In the genomic region with DNA sequence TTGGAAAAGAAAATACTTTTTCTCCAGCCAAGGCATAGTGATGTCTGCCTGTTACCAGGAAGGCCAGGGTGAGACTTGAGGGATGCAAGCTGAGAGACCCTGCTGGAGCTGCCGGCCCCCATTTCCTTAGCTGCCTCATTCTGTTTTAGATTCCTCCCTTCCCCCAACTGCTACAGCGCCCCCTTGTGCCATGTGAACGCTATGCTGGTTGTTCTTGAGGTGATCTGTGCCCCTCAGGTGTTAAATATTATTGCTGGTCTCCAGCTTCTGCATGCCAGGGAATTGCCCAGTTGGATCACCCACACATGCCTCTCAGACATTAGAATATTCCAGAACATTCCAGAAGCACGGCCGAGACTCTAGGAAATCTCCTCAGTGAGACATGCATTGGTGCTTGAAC, we compare ENCODE assay signal across 8 mouse cellular contexts. TPM values are rescaled to one million over a fixed set of nuclear protein-coding genes. Genes with fewer than 3 reads are reported as not detected.
DNase-seq lines count a peak whose midpoint lies in the region; ATAC-seq and TF ChIP-seq lines count a peak whose summit lies in the region.

No protein-coding gene starts in this region.

- intact Hi-C loops in left cerebral cortex, postnatal 36 days (cut with DNase I), result no loop called here

- H3K27me3 ChIP-seq in forebrain, postnatal 0 days (ENCODE audit: insufficient read depth, low read length), result no peaks in the 10 kb centered on the region
- no peaks in the 10 kb centered on the region for H3K27me3 ChIP-seq in forebrain, embryonic 12.5 days
- no peaks in the 10 kb centered on the region for H3K27me3 ChIP-seq in limb, embryonic 11.5 days (ENCODE audit: control insufficient read depth, insufficient read depth, low read length)

- H3K4me2 ChIP-seq in forebrain, postnatal 0 days (ENCODE audit: low read depth), result no peak overlapping the region
- H3K4me2 ChIP-seq in forebrain, embryonic 12.5 days, result no peak overlapping the region
- no peak overlapping the region for H3K4me2 ChIP-seq in limb, embryonic 11.5 days (ENCODE audit: low read depth, severe bottlenecking)

- TF ChIP-seq CTCF in forebrain, postnatal 0 days (IDR thresholded peaks at IDR 0.05; ENCODE audit: low read depth), result peak; percentile 69

- ATAC-seq in forebrain, postnatal 0 days, result no peak
- no peak for ATAC-seq in forebrain, embryonic 12.5 days (ENCODE audit: low FRiP score)
- ATAC-seq in limb, embryonic 11.5 days (ENCODE audit: insufficient number of reproducible peaks, low FRiP score, low TSS enrichment, low read depth), result no peak
- ATAC-seq in monocyte, adult 5-6 weeks (replicated peaks; ENCODE audit: insufficient number of reproducible peaks, low FRiP score, low TSS enrichment, poor library complexity, severe bottlenecking), result no peak

- H3K27ac ChIP-seq in forebrain, postnatal 0 days (ENCODE audit: low read depth, low read length), result no peak overlapping the region
- H3K27ac ChIP-seq in forebrain, embryonic 12.5 days, result no peak overlapping the region
- no peak overlapping the region for H3K27ac ChIP-seq in limb, embryonic 11.5 days (replicated peaks; ENCODE audit: low read depth, low read length)

- DNase-seq in forebrain, postnatal 0 days, result no peak
- DNase-seq in A20 (ENCODE audit: low read depth, low spot score), result peak; percentile 88
- peak; percentile 87 for DNase-seq in ZHBTc4 (ENCODE audit: low read depth, low spot score)
- DNase-seq in limb, embryonic 11.5 days (ENCODE audit: low spot score), result peak; percentile 61
- DNase-seq in spleen, postnatal 10 days (ENCODE audit: low spot score in 2 of 2), result peak; percentile 67 to 88
- DNase-seq in left cerebral cortex, postnatal 36 days (ENCODE audit: low spot score in 2 of 2), result no peak

- H3K36me3 ChIP-seq in forebrain, postnatal 0 days (ENCODE audit: insufficient read depth), result peaks cover 10% of the 10 kb centered on the region; the same call in 1 of the 2 replicates
- peaks cover 8% of the 10 kb centered on the region for H3K36me3 ChIP-seq in forebrain, embryonic 12.5 days (replicated peaks)
- no peaks in the 10 kb centered on the region; the same call in 1 of the 2 replicates for H3K36me3 ChIP-seq in limb, embryonic 11.5 days (ENCODE audit: control insufficient read depth, insufficient read depth, low read length)

- 42% methylated on average over 5 of the region's 5 CpGs for WGBS in forebrain, postnatal 0 days
- 36% methylated on average over 5 of the region's 5 CpGs for WGBS in forebrain, embryonic 12.5 days
- WGBS in limb, embryonic 11.5 days, result 46% methylated on average over 5 of the region's 5 CpGs

- no peaks in the 10 kb centered on the region for H3K4me1 ChIP-seq in forebrain, postnatal 0 days (ENCODE audit: insufficient read depth)
- peaks cover 36% of the 10 kb centered on the region for H3K4me1 ChIP-seq in forebrain, embryonic 12.5 days
- H3K4me1 ChIP-seq in limb, embryonic 11.5 days (ENCODE audit: control insufficient read depth, insufficient read depth, low read length), result peaks cover 25% of the 10 kb centered on the region

- H3K4me3 ChIP-seq in forebrain, postnatal 0 days (ENCODE audit: low read depth, low read length), result no peak overlapping the region
- H3K4me3 ChIP-seq in forebrain, embryonic 12.5 days (replicated peaks), result no peak overlapping the region
- H3K4me3 ChIP-seq in limb, embryonic 11.5 days (ENCODE audit: low read depth, low read length), result no peak overlapping the region

- H3K9me3 ChIP-seq in forebrain, postnatal 0 days (ENCODE audit: low read length), result no peaks in the 10 kb centered on the region
- H3K9me3 ChIP-seq in forebrain, embryonic 12.5 days, result no peaks in the 10 kb centered on the region
- H3K9me3 ChIP-seq in limb, embryonic 11.5 days (ENCODE audit: control insufficient read depth, low read length), result no peaks in the 10 kb centered on the region

- no peak overlapping the region for H3K9ac ChIP-seq in forebrain, postnatal 0 days
- H3K9ac ChIP-seq in forebrain, embryonic 12.5 days, result no peak overlapping the region
- H3K9ac ChIP-seq in limb, embryonic 11.5 days (ENCODE audit: low read length), result no peak overlapping the region

RNA-seq across cellular contexts. Expression of a gene that starts 4.3 kb away (rescaled TPM):
- total RNA-seq in forebrain, postnatal 0 days (2014; rRNA removed), result 105 and 131 TPM in 2 replicates
- 70.4 and 77.6 TPM in 2 replicates for polyA plus RNA-seq in forebrain, postnatal 0 days (2015; fragmentation: Nextera tagmentation; extraction: Ambion mirVana)
- polyA plus RNA-seq in forebrain, embryonic 12.5 days (2016; fragmentation: Nextera tagmentation; extraction: Ambion mirVana), result 84.3 and 85.1 TPM in 2 replicates
- polyA plus RNA-seq in limb, embryonic 11.5 days (2014; fragmentation: Nextera tagmentation; extraction: Ambion mirVana), result 67.4 and 67.9 TPM in 2 replicates
- total RNA-seq in monocyte, adult 5-6 weeks (2017), result 14.6 to 23.9 TPM (median 23.1 TPM) in 3 replicates
- 100 to 1,000 TPM in 1 of 2 experiments, 10 to 100 TPM in 1; 93.4 to 100 TPM for total RNA-seq in left cerebral cortex, postnatal 36 days (2021)

RNA-seq across cellular contexts. Expression of a gene that starts 16.8 kb away (rescaled TPM):
- 55.2 and 69.8 TPM in 2 replicates for total RNA-seq in forebrain, postnatal 0 days (2014; rRNA removed)
- 42.4 and 43.6 TPM in 2 replicates for polyA plus RNA-seq in forebrain, postnatal 0 days (2015; fragmentation: Nextera tagmentation; extraction: Ambion mirVana)
- polyA plus RNA-seq in forebrain, embryonic 12.5 days (2016; fragmentation: Nextera tagmentation; extraction: Ambion mirVana), result 74.4 and 75.4 TPM in 2 replicates
- 95.3 and 98.5 TPM in 2 replicates for polyA plus RNA-seq in limb, embryonic 11.5 days (2014; fragmentation: Nextera tagmentation; extraction: Ambion mirVana)
- 56.7 to 115 TPM (median 94.0 TPM) in 3 replicates for total RNA-seq in monocyte, adult 5-6 weeks (2017)
- 10 to 100 TPM; 39.9 to 42.0 TPM for total RNA-seq in left cerebral cortex, postnatal 36 days (2021)

RNA-seq across cellular contexts. Expression of a gene that starts 38.5 kb away (rescaled TPM):
- total RNA-seq in forebrain, postnatal 0 days (2014; rRNA removed), result 127 and 135 TPM in 2 replicates
- 91.8 and 94.1 TPM in 2 replicates for polyA plus RNA-seq in forebrain, postnatal 0 days (2015; fragmentation: Nextera tagmentation; extraction: Ambion mirVana)
- polyA plus RNA-seq in forebrain, embryonic 12.5 days (2016; fragmentation: Nextera tagmentation; extraction: Ambion mirVana), result 146 and 161 TPM in 2 replicates
- polyA plus RNA-seq in limb, embryonic 11.5 days (2014; fragmentation: Nextera tagmentation; extraction: Ambion mirVana), result 126 and 152 TPM in 2 replicates
- 174 to 193 TPM (median 192 TPM) in 3 replicates for total RNA-seq in monocyte, adult 5-6 weeks (2017)
- total RNA-seq in left cerebral cortex, postnatal 36 days (2021), result 100 to 1,000 TPM; 208 to 256 TPM

RNA-seq across cellular contexts. Expression of a gene that starts 40.6 kb away (rescaled TPM):
- 54.1 and 57.8 TPM in 2 replicates for total RNA-seq in forebrain, postnatal 0 days (2014; rRNA removed)
- polyA plus RNA-seq in forebrain, postnatal 0 days (2015; fragmentation: Nextera tagmentation; extraction: Ambion mirVana), result 38.9 and 45.9 TPM in 2 replicates
- 52.4 and 54.1 TPM in 2 replicates for polyA plus RNA-seq in forebrain, embryonic 12.5 days (2016; fragmentation: Nextera tagmentation; extraction: Ambion mirVana)
- polyA plus RNA-seq in limb, embryonic 11.5 days (2014; fragmentation: Nextera tagmentation; extraction: Ambion mirVana), result 44.0 and 48.6 TPM in 2 replicates
- total RNA-seq in monocyte, adult 5-6 weeks (2017), result 57.4 to 129 TPM (median 87.2 TPM) in 3 replicates
- 10 to 100 TPM; 14.0 TPM for total RNA-seq in left cerebral cortex, postnatal 36 days (2021)

RNA-seq across cellular contexts. Expression of a gene that starts 40.8 kb away (rescaled TPM):
- 37.9 and 39.5 TPM in 2 replicates for total RNA-seq in forebrain, postnatal 0 days (2014; rRNA removed)
- polyA plus RNA-seq in forebrain, postnatal 0 days (2015; fragmentation: Nextera tagmentation; extraction: Ambion mirVana), result 34.4 and 36.7 TPM in 2 replicates
- polyA plus RNA-seq in forebrain, embryonic 12.5 days (2016; fragmentation: Nextera tagmentation; extraction: Ambion mirVana), result 20.6 and 21.6 TPM in 2 replicates
- polyA plus RNA-seq in limb, embryonic 11.5 days (2014; fragmentation: Nextera tagmentation; extraction: Ambion mirVana), result 4.8 and 5.0 TPM in 2 replicates
- total RNA-seq in monocyte, adult 5-6 weeks (2017), result 10.6 to 17.9 TPM (median 17.1 TPM) in 3 replicates
- 10 to 100 TPM; 36.7 to 47.3 TPM for total RNA-seq in left cerebral cortex, postnatal 36 days (2021)

Comparison
In these comparisons a context has a peak if more than half of its experiments do, and no peak if none do; other contexts are left out.
1. DNase-seq: peak in A20 (single experiment), ZHBTc4 (single experiment), limb, embryonic 11.5 days (single experiment) and spleen, postnatal 10 days (2 of 2); none in forebrain, postnatal 0 days (single experiment) and left cerebral cortex, postnatal 36 days (0 of 2).